Mouse (Mus musculus) olfactory bulb, adult 2 months (tissue): ENCODE data around the gene Reep6.

Source experiments
- CTCF ChIP-seq: fragments of 200-500 bp; IDR thresholded peaks from 2 replicates; pipeline ENCODE4 v1.5.1; 2012; ENCODE audit warnings: low read depth, mild to moderate bottlenecking, low read length, moderate library complexity; ENCODE audit not compliant: insufficient read depth
- POLR2A ChIP-seq: fragments of 200-500 bp; IDR thresholded peaks from 2 replicates; pipeline ENCODE4 v1.6.1; 2012; ENCODE audit warnings: mild to moderate bottlenecking, low read depth, low read length, moderate library complexity; ENCODE audit not compliant: insufficient read depth

- no peak for TF ChIP-seq CTCF
- TF ChIP-seq POLR2A: no peak
Observed at GRCm38 (mm10) chr10:80371983-80372382, 42.2 kb downstream of the Reep6 start.
